Mouse (Mus musculus): ENCODE data around the gene Gjb3.

Gjb3 gene

DNA sequence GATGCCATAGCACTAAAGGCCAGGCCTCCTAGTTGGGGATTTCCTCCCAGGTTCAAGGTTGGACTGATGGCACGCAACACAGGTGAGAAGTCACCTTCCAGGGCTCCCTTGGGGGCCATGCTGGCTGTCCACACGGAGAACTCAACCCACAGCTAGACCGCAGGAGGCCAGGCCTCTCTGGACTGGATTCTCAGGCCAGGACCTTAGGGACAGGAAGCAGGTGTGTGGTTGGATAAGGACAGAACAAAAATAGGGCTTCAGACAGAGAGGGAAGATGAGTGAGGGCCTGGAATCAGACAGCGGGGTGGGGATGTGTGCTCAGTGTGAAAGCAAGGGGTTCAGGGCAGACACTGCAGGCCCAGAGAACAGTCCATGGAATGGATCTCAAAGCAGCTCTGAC is 43.7 kb downstream of the Gjb3 start:
- DNase-seq (ENCODE audit: inconsistent ontology term) = no peak

DNA sequence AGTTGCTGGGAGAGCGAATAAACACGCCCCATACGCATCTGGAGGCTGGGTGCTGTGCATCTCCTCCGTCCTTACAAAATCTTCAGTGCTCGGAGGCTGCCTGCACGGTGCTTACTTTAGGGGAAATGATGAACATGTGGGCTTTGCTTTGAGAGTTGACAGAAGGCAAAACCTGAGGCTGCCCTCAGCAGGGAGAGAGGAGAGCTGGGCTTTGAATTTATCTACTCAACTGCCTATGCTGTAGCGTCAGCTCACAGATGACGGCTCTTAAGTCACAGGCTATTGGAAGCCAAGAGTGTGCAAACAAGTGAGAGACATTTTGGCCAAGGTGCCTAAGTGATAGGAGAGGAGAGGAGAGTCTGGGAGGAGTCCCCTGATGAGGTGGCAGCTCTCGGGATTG is 51.4 kb downstream of the Gjb3 start:
- DNase-seq (ENCODE audit: inconsistent ontology term) = no peak

- no peak for DNase-seq (ENCODE audit: inconsistent ontology term)
These were observed 52.1 kb downstream of the Gjb3 start for GRCm38 (mm10) chr4:127278451-127279001.

All from Muller cell, postnatal 12 days (primary cell).